Mouse (Mus musculus): Measurements from ENCODE around the gene Prm1. TPM values are rescaled to one million over a fixed set of nuclear protein-coding genes. Genes with fewer than 3 reads are reported as not detected.

Prm1 gene
- polyA plus RNA-seq, 1 experiment from 2014 or later = not detected

DNA sequence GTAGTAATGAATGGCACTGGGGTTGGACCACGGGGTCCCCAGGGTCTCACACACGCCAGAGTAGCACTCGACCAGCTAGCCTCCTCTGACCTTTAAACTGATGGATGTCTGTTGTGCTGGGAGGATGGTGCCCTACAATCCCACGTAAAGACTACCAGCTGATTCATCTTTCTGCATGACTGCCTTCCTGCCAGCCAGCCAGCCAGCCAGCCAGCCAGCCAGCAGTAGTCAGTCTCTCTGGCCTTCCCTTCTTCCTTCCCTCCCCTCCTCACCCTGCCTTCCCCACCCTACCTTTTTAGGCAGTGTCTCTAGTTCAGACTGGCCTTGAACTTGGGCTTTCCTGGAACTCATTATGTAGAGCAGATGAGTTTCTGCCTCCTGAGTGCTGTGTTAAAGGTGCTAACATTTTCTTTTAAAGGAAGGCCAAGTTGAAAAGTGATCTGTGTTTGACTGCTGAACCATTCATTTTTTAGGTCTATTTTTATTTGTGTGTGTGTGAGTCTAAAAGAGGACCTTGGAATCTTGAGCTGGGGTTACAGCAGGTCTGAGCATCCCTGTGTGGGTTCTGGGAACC, 36.7 kb upstream of the Prm1 start:
- H3K27me3 ChIP-seq (replicated peaks; ENCODE audit: control insufficient read depth, insufficient read depth, low read length) = no peaks in the 10 kb centered on the region
- 73% methylated on average over 4 of the region's 4 CpGs for WGBS
- H3K9me3 ChIP-seq (ENCODE audit: control insufficient read depth, low read length) = no peaks in the 10 kb centered on the region
- H3K9ac ChIP-seq (ENCODE audit: low read depth, low read length) = no peak overlapping the region
- H3K4me1 ChIP-seq (replicated peaks; ENCODE audit: control insufficient read depth, insufficient read depth, low read length) = peaks cover 21% of the 10 kb centered on the region
- ATAC-seq (replicated peaks; ENCODE audit: low FRiP score) (no peak), DNase-seq (ENCODE audit: low spot score) (no peak)
- H3K4me3 ChIP-seq (ENCODE audit: low read depth, low read length) = no peak overlapping the region
- H3K27ac ChIP-seq (ENCODE audit: low read depth, low read length) = no peak overlapping the region
- H3K4me2 ChIP-seq = no peak overlapping the region
- H3K36me3 ChIP-seq (ENCODE audit: control insufficient read depth, insufficient read depth, low read length) = no peaks in the 10 kb centered on the region

DNA sequence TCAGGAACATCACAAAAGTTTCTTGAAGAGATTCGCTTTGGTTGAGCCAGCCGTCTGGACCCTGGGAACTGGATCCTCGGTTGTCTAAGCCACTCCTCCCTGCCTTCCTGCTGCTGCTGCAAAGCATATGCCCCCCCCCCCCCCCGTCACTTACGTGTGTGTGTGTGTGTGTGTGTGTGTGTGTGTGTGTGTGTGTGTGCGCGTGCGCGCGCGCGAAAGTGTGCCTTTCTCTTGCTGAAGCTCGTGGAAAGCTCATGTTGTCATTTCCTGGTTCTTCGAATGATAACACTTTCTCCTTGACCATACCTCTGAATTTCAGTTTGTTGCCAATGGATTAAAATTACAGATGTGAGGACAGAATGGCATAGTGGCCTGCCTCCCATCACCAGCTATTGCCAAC, 34.4 kb upstream of the Prm1 start:
- DNase-seq (ENCODE audit: low spot score) (no peak), ATAC-seq (replicated peaks; ENCODE audit: low FRiP score) (no peak)
- H3K4me3 ChIP-seq (ENCODE audit: low read depth, low read length) = no peak overlapping the region
- H3K27ac ChIP-seq (ENCODE audit: low read depth, low read length) = no peak overlapping the region
- no peak overlapping the region for H3K4me2 ChIP-seq
- 92% methylated on average over 12 of the region's 14 CpGs for WGBS
- H3K36me3 ChIP-seq (ENCODE audit: control insufficient read depth, insufficient read depth, low read length) = no peaks in the 10 kb centered on the region
- no peak overlapping the region for H3K9ac ChIP-seq (ENCODE audit: low read depth, low read length)
- H3K4me1 ChIP-seq (replicated peaks; ENCODE audit: control insufficient read depth, insufficient read depth, low read length) = peaks cover 27% of the 10 kb centered on the region
- no peaks in the 10 kb centered on the region for H3K9me3 ChIP-seq (ENCODE audit: control insufficient read depth, low read length)
- H3K27me3 ChIP-seq (replicated peaks; ENCODE audit: control insufficient read depth, insufficient read depth, low read length) = no peaks in the 10 kb centered on the region

DNA sequence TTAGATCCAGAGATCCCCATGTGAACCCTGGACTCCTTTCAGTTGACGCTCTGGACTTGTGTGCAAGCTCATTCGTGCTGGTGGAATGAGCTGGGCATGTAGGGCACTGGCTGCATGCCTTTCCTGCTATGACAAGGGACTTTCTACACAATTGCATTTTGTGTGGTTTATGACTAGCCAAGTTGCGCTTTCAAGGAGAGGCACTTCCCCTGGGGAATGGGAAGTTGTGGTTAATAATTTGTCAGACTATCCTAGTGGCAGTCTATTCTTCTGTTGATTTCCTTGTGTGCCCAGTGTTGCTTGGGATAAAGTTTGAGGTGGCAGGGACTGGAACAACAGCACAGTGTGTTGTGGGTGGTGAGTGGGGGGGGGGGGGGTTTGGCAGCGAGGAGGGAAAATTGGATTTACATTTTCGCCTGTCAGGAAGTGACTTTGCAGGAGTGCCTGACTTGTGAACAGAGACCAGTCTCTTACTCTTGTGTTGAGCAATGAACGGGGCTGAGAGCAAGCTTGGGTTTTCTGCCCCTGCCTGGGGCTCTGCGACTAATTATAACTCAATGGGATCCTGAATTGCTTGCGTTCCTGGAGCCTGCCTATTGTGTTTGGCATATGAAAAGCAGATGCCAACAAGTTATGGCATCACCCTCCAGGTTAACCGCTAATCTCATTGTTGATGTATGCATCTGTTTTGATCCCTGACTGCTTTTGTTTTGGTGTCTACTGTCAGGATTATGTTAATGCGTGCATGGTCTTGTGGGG, 33.0 kb upstream of the Prm1 start:
- peaks cover 19% of the 10 kb centered on the region for H3K4me1 ChIP-seq (replicated peaks; ENCODE audit: control insufficient read depth, insufficient read depth, low read length)
- H3K9me3 ChIP-seq (ENCODE audit: control insufficient read depth, low read length) = no peaks in the 10 kb centered on the region
- DNase-seq (ENCODE audit: low spot score) (no peak), ATAC-seq (replicated peaks; ENCODE audit: low FRiP score) (no peak)
- no peaks in the 10 kb centered on the region for H3K36me3 ChIP-seq (ENCODE audit: control insufficient read depth, insufficient read depth, low read length)
- no peak overlapping the region for H3K4me3 ChIP-seq (ENCODE audit: low read depth, low read length)
- H3K9ac ChIP-seq (ENCODE audit: low read depth, low read length) = no peak overlapping the region
- H3K4me2 ChIP-seq = no peak overlapping the region
- no peaks in the 10 kb centered on the region for H3K27me3 ChIP-seq (replicated peaks; ENCODE audit: control insufficient read depth, insufficient read depth, low read length)
- WGBS = 44% methylated on average over 10 of the region's 10 CpGs
- no peak overlapping the region for H3K27ac ChIP-seq (ENCODE audit: low read depth, low read length)

DNA sequence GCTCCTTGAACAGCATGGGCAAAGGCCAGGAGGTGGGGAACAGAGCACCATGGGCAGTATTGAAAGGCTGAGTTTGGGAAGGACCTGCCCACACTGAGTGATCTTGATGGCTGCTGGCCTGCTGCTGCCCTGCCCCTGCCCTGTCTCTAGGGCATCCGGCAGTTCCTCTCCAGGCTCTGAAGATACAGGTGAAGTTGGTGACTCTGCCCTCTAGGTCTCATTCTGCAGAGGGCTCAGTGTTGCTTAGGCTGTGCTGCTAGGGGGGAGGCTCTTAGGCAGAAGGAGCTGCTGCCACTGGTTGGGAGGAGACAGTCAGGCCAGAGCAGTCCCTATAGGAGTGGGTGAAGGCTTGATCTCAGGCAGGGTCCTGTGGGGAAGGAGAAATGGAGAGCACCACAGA, 32.3 kb upstream of the Prm1 start:
- H3K9ac ChIP-seq (ENCODE audit: low read depth, low read length) = no peak overlapping the region
- H3K27me3 ChIP-seq (replicated peaks; ENCODE audit: control insufficient read depth, insufficient read depth, low read length) = 0 out of 2 replicates have a peak, but pooled peaks cover 3% of the 10 kb centered on the region
- H3K9me3 ChIP-seq (ENCODE audit: control insufficient read depth, low read length) = no peaks in the 10 kb centered on the region
- peaks cover 13% of the 10 kb centered on the region for H3K4me1 ChIP-seq (replicated peaks; ENCODE audit: control insufficient read depth, insufficient read depth, low read length)
- H3K36me3 ChIP-seq (ENCODE audit: control insufficient read depth, insufficient read depth, low read length) = no peaks in the 10 kb centered on the region
- no peak for ATAC-seq (replicated peaks; ENCODE audit: low FRiP score)
- H3K27ac ChIP-seq (ENCODE audit: low read depth, low read length) = no peak overlapping the region
- 70% methylated on average over 1 of the region's 1 CpGs for WGBS
- no peak for DNase-seq (ENCODE audit: low spot score)
- H3K4me3 ChIP-seq (ENCODE audit: low read depth, low read length) = no peak overlapping the region
- H3K4me2 ChIP-seq = no peak overlapping the region

DNA sequence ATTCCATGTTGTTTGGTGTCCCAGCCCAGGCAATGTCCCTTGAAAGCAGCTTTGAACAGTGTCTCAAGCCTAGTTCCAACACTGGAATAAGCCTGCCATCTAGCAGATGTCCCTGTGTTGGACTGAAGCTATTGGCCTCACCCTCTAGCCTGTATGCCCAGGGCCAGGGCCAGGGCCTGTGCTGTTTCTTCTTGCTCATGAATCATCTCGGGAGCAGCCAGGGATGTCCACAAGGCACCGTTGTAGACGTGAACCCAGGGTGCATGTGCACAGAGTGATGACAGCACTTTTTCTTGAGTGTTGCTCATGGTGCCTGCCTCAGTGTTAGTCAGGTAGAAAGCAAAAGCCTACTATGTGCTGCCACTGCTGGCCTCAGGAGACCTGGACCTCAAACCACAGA, 31.6 kb upstream of the Prm1 start:
- Histone ChIP-seq H3K27me3 (replicated peaks; ENCODE audit: control insufficient read depth, insufficient read depth, low read length) (0 out of 2 replicates have a peak, but pooled peaks cover 3% of the 10 kb centered on the region), H3K27ac (ENCODE audit: low read depth, low read length) (no peak overlapping the region), H3K4me1 (replicated peaks; ENCODE audit: control insufficient read depth, insufficient read depth, low read length) (peaks cover 13% of the 10 kb centered on the region), H3K4me3 (ENCODE audit: low read depth, low read length) (no peak overlapping the region), H3K9ac (ENCODE audit: low read depth, low read length) (no peak overlapping the region), H3K4me2 (no peak overlapping the region), H3K36me3 (ENCODE audit: control insufficient read depth, insufficient read depth, low read length) (no peaks in the 10 kb centered on the region), H3K9me3 (ENCODE audit: control insufficient read depth, low read length) (no peaks in the 10 kb centered on the region)
- ATAC-seq (replicated peaks; ENCODE audit: low FRiP score) = no peak
- no peak for DNase-seq (ENCODE audit: low spot score)
- WGBS = 75% methylated on average over 3 of the region's 3 CpGs

DNA sequence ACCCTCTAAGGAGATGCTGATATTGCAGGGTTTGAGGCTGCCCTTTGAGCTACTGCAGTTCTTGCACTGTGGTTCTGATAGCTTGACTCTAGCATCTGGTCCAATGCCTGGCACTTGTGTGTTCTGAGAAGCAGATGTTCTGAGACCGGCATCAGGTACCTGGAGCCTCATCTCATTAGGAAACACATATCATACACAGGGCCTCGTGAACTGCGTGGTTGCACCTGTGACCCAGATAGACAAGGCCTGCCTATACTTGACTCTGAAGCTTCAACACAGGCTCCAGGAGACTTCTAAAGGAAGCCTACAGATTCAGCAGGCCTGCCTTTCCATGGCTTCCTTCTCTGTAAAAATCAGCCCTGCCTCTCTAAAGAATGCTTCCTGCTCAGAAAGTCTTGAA, 30.7 kb upstream of the Prm1 start:
- H3K27me3 ChIP-seq (replicated peaks; ENCODE audit: control insufficient read depth, insufficient read depth, low read length) = 0 out of 2 replicates have a peak, but pooled peaks cover 3% of the 10 kb centered on the region
- no peak overlapping the region for H3K9ac ChIP-seq (ENCODE audit: low read depth, low read length)
- no peaks in the 10 kb centered on the region for H3K36me3 ChIP-seq (ENCODE audit: control insufficient read depth, insufficient read depth, low read length)
- ATAC-seq (replicated peaks; ENCODE audit: low FRiP score) (no peak), DNase-seq (ENCODE audit: low spot score) (no peak)
- WGBS = 89% methylated on average over 3 of the region's 3 CpGs
- no peak overlapping the region for H3K4me2 ChIP-seq
- H3K4me1 ChIP-seq (replicated peaks; ENCODE audit: control insufficient read depth, insufficient read depth, low read length) = peaks cover 13% of the 10 kb centered on the region
- no peak overlapping the region for H3K27ac ChIP-seq (ENCODE audit: low read depth, low read length)
- H3K9me3 ChIP-seq (ENCODE audit: control insufficient read depth, low read length) = no peaks in the 10 kb centered on the region
- no peak overlapping the region for H3K4me3 ChIP-seq (ENCODE audit: low read depth, low read length)

DNA sequence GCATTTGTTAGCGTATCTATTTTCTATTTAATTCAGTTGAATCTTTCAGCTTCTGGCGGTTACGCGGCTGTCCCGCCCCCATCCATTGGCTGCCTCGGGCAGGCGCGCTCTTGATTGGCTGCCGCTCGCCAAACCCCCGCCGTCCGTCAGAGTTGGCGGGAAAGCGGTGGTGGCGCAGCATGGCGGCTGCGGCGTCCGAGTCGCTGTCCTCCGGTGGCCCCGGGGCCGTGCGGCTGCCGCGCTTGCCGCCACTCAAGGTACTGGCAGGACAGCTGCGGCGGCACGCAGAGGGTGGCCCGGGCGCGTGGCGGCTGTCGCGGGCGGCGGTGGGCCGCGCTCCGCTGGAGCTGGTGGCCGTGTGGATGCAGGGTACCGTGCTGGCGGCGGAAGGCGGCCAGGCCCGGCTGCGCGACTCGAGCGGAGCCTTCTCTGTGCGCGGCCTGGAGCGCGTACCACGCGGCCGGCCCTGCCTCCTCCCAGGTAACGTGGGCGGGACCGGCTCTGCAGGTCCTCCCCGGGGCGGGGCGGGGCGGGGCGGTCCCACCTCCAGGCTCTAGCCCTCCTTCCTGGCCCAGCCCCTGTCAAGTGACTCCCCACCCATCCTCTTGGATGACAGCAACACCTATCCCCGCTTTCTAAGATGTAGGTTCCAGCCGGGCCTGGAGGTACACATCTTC, 29.4 kb upstream of the Prm1 start, which contains the start of gene Rmi2:
TSS of gene Rmi2 (plus strand) at position 149 of the 677 bp plus-strand sequence.
- Histone ChIP-seq H3K4me3 (ENCODE audit: low read depth, low read length) (peak within 1 kb of the TSS; percentile 89), H3K36me3 (ENCODE audit: control insufficient read depth, insufficient read depth, low read length) (no peaks in the 10 kb centered on the region), H3K4me1 (replicated peaks; ENCODE audit: control insufficient read depth, insufficient read depth, low read length) (peaks cover 13% of the 10 kb centered on the region), H3K9ac (ENCODE audit: low read depth, low read length) (peak within 1 kb of the TSS; percentile 93), H3K4me2 (peak within 1 kb of the TSS; percentile 99), H3K27me3 (replicated peaks; ENCODE audit: control insufficient read depth, insufficient read depth, low read length) (0 out of 2 replicates have a peak, but pooled peaks cover 3% of the 10 kb centered on the region), H3K9me3 (ENCODE audit: control insufficient read depth, low read length) (no peaks in the 10 kb centered on the region), H3K27ac (ENCODE audit: low read depth, low read length) (peak within 1 kb of the TSS; percentile 89)
- WGBS = under 1% methylated on average over 66 of the region's 69 CpGs
- DNase-seq (ENCODE audit: low spot score) (peak; percentile 87), ATAC-seq (replicated peaks; ENCODE audit: low FRiP score) (peak; percentile 98)

DNA sequence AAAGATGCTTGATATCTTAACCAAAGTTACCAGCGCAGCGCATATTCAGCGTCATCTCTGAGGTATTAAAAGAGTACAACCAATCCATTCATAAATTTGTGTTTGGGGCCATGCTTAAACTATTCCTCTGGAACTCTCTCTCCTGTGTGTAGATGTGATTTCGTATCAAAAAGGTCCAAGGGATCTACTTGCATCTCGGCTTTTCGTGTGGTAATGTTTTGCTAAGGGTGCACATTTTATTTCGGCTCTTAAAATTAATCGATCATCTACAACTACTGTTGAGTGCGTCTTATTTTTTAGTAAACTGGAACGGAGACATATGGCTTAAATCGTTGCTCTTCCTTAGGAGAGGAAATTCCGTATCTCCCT, 28.9 kb upstream of the Prm1 start:
- WGBS = 9% methylated on average over 12 of the region's 12 CpGs
- DNase-seq (ENCODE audit: low spot score) (no peak), ATAC-seq (replicated peaks; ENCODE audit: low FRiP score) (no peak)
- Histone ChIP-seq H3K27me3 (replicated peaks; ENCODE audit: control insufficient read depth, insufficient read depth, low read length) (0 out of 2 replicates have a peak, but pooled peaks cover 3% of the 10 kb centered on the region), H3K9ac (ENCODE audit: low read depth, low read length) (peak overlapping the region; percentile 93), H3K4me3 (ENCODE audit: low read depth, low read length) (peak overlapping the region; percentile 89), H3K36me3 (ENCODE audit: control insufficient read depth, insufficient read depth, low read length) (no peaks in the 10 kb centered on the region), H3K9me3 (ENCODE audit: control insufficient read depth, low read length) (no peaks in the 10 kb centered on the region), H3K4me2 (peak overlapping the region; percentile 99), H3K4me1 (replicated peaks; ENCODE audit: control insufficient read depth, insufficient read depth, low read length) (peaks cover 13% of the 10 kb centered on the region), H3K27ac (ENCODE audit: low read depth, low read length) (no peak overlapping the region)
